Mouse (Mus musculus): ENCODE measurements around the gene Zfp385b. TPM values are rescaled to one million over a fixed set of nuclear protein-coding genes. Genes with fewer than 3 reads are reported as not detected.

Zfp385b gene
- polyA plus RNA-seq (2014; fragmentation: Illumina TruSeq; extraction: RNeasy Lipid Tissue Mini Kit (QIAGEN cat#74804); ENCODE audit: low read depth, low replicate concordance): 8.5 TPM

DNA sequence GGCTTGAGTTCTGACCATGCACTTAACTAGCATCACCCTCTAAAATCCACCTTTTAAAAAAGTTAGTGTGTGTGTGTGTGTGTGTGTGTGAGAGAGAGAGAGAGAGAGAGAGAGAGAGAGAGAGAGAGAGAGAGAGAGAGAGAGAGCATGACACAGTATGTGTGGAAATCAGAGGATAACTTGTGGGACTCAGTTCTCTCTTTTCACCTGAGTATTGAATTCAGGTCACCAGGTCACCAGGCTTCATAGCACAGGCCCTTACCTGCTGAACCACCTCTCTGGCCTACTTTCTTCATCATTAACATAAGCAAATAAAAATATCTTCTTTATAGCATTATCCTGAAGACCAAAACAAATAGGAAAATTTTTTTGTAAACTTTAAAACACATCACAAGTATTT is at the start of gene Zfp385b:
Zfp385b (minus strand) TSS at position 101 of the 400 bp plus-strand sequence.

Other genes starting within 250 kb of the Zfp385b start
- gene Cwc22, start 126.7 kb upstream of the Zfp385b start, polyA plus RNA-seq (2014; fragmentation: Illumina TruSeq; extraction: RNeasy Lipid Tissue Mini Kit (QIAGEN cat#74804); ENCODE audit: low read depth, low replicate concordance): 14.5 TPM